Mouse (Mus musculus) left cerebral cortex, postnatal 10 days (tissue): ENCODE results near the gene Pde4a. TPM values are rescaled to one million over a fixed set of nuclear protein-coding genes. Genes with fewer than 3 reads are reported as not detected.
"Not testable (repeated sequence)": the region's sequence is repeated elsewhere in the genome, so short reads cannot be mapped to it uniquely, and the experiment has no call there.

ENCODE experiments used
- DNase-seq, 2 experiments: peaks; one replicate each; pipeline ENCODE4 v3.0.0; 2021 to 2022; ENCODE audit warnings: low spot score in 2 of 2, mixed read lengths in 1 of 2; ENCODE audit errors: extremely low spot score in 1 of 2
- intact Hi-C: fragments of 180-260 bp; cut with DNase I; formaldehyde crosslinking; loops from one replicate; pipeline ENCODE4 v1.15.1; 2025
- total RNA-seq, 2 experiments: library from RNA; stranded (reverse); gene quantifications; 2 replicates each; pipeline ENCODE4 v1.2.3; 2021

Gene Pde4a
- total RNA-seq, 2 experiments from 2014 or later = 65.6 to 67.5 TPM

GRCm38 (mm10) chr9:21254690-21255089 lies 89.2 kb downstream of the Pde4a start:
- DNase-seq = no peak
- intact Hi-C loops = no loop called here

- DNase-seq, intact Hi-C loops: not testable (repeated sequence)
These were observed 90.8 kb downstream of the Pde4a start for GRCm38 (mm10) chr9:21256349-21256748.

GRCm38 (mm10) chr9:21260491-21261040 lies 95.1 kb downstream of the Pde4a start:
- DNase-seq = no peak
- intact Hi-C loops = no loop called here

- no peak for DNase-seq
- intact Hi-C loops = no loop called here
These were observed 96.3 kb downstream of the Pde4a start for GRCm38 (mm10) chr9:21261831-21262230.

Other genes starting within 250 kb of the Pde4a start
- gene Dnmt1, start 205.8 kb upstream of the Pde4a start, total RNA-seq = 10 to 100 TPM; 51.1 to 54.7 TPM
- 1 to 10 TPM; 1.5 to 1.6 TPM for gene S1pr2, start 188.9 kb upstream of the Pde4a start, total RNA-seq
- gene Mrpl4, start 163.0 kb upstream of the Pde4a start, total RNA-seq = 10 to 100 TPM; 53.3 to 56.0 TPM
- 1 to 10 TPM; 3.1 to 3.3 TPM for gene Icam1, start 149.7 kb upstream of the Pde4a start, total RNA-seq
- gene Icam4, start 136.3 kb upstream of the Pde4a start, total RNA-seq = under 1 TPM in 1 of 2 experiments, not detected in 1; 0.63 TPM
- 100 to 1,000 TPM; 204 to 220 TPM for gene Icam5, start 133.6 kb upstream of the Pde4a start, total RNA-seq
- gene Zglp1, start 98.6 kb upstream of the Pde4a start, total RNA-seq = under 1 TPM in 1 of 2 experiments, not detected in 1; 0.97 TPM
- gene Gm49373, start 92.6 kb upstream of the Pde4a start, total RNA-seq = 1 to 10 TPM in 1 of 2 experiments, not detected in 1; 1.1 TPM
- 10 to 100 TPM; 48.1 to 53.0 TPM for gene Fdx1l, start 92.1 kb upstream of the Pde4a start, total RNA-seq
- gene Gm38431, start 73.7 kb upstream of the Pde4a start, total RNA-seq = 1 to 10 TPM; 2.1 to 3.2 TPM
- gene Raver1, start 73.7 kb upstream of the Pde4a start, total RNA-seq = 10 to 100 TPM; 31.2 to 31.4 TPM
- gene Tyk2, start 34.5 kb upstream of the Pde4a start, total RNA-seq = 10 to 100 TPM; 11.2 to 13.2 TPM
- 100 to 1,000 TPM; 127 to 129 TPM for gene Cdc37, start 15.7 kb upstream of the Pde4a start, total RNA-seq
- 10 to 100 TPM; 47.9 to 50.8 TPM for gene Keap1, start 73.6 kb downstream of the Pde4a start, total RNA-seq
- gene S1pr5, start 82.7 kb downstream of the Pde4a start, total RNA-seq = 1 to 10 TPM; 2.2 to 2.3 TPM
- gene Atg4d, start 99.6 kb downstream of the Pde4a start, total RNA-seq = 10 to 100 TPM; 29.7 to 33.9 TPM
- gene Kri1, start 122.3 kb downstream of the Pde4a start, total RNA-seq = 10 to 100 TPM; 34.4 to 39.4 TPM
- gene Cdkn2d, start 125.7 kb downstream of the Pde4a start, total RNA-seq = 10 to 100 TPM; 66.6 to 73.9 TPM
- gene Ap1m2, start 146.6 kb downstream of the Pde4a start, total RNA-seq = 1 to 10 TPM; 1.1 to 1.9 TPM
- gene Slc44a2, start 155.0 kb downstream of the Pde4a start, total RNA-seq = 10 to 100 TPM; 66.4 to 67.7 TPM
- 10 to 100 TPM; 88.4 to 89.2 TPM for gene Ilf3, start 202.2 kb downstream of the Pde4a start, total RNA-seq
- gene Qtrt1, start 246.1 kb downstream of the Pde4a start, total RNA-seq = 10 to 100 TPM; 33.2 to 35.1 TPM